Mouse (Mus musculus) inflammation-experienced regulatory T-cells, adult 6 months (primary cell): ENCODE measurements around the gene Bicra. TPM values are rescaled to one million over a fixed set of nuclear protein-coding genes. Genes with fewer than 3 reads are reported as not detected.

ENCODE experiments used
- ATAC-seq: one replicate; pipeline ENCODE4 v1.8.0; 2017
- polyA plus RNA-seq, 3 experiments: library from polyadenylated mRNA; unstranded; fragments of 100-300 nt; shearing (Covaris generic); gene quantifications; one replicate each; pipeline ENCODE4 v1.2.1; 2017

The Bicra gene
- polyA plus RNA-seq, 3 experiments from 2014 or later: 2.7 to 4.4 (median 4.2) TPM

GRCm38 (mm10) chr7:15969674-15970073 lies 78.0 kb downstream of the Bicra start:
- ATAC-seq: no peak

GRCm38 (mm10) chr7:15968322-15968721 lies 79.4 kb downstream of the Bicra start:
- no peak for ATAC-seq

- ATAC-seq: peak; percentile 50
Measured at GRCm38 (mm10) chr7:15967312-15967711, 80.4 kb downstream of the Bicra start, which contains the start of gene Ehd2. TSS of gene Ehd2 (minus strand) at chr7:15967567.

GRCm38 (mm10) chr7:15966489-15966888 lies 81.2 kb downstream of the Bicra start:
- ATAC-seq: no peak

GRCm38 (mm10) chr7:15963798-15964652 lies 83.7 kb downstream of the Bicra start:
- no peak for ATAC-seq

GRCm38 (mm10) chr7:15962311-15963288 lies 85.1 kb downstream of the Bicra start:
- no peak for ATAC-seq

GRCm38 (mm10) chr7:15961798-15962197 lies 85.9 kb downstream of the Bicra start:
- ATAC-seq: no peak

GRCm38 (mm10) chr7:15961239-15961638 lies 86.5 kb downstream of the Bicra start:
- no peak for ATAC-seq

GRCm38 (mm10) chr7:15960691-15961090 lies 87.0 kb downstream of the Bicra start:
- no peak for ATAC-seq

- no peak for ATAC-seq
Measured at GRCm38 (mm10) chr7:15956143-15956542, 91.6 kb downstream of the Bicra start.

GRCm38 (mm10) chr7:15955509-15955908 lies 92.2 kb downstream of the Bicra start:
- no peak for ATAC-seq

GRCm38 (mm10) chr7:15954978-15955443 lies 92.7 kb downstream of the Bicra start:
- no peak for ATAC-seq

- ATAC-seq: no peak
Measured at GRCm38 (mm10) chr7:15954436-15954835, 93.3 kb downstream of the Bicra start.

- ATAC-seq: no peak
Measured at GRCm38 (mm10) chr7:15953307-15954074, 94.2 kb downstream of the Bicra start.

- no peak for ATAC-seq
Measured at GRCm38 (mm10) chr7:15952416-15952815, 95.3 kb downstream of the Bicra start.

GRCm38 (mm10) chr7:15950008-15950407 lies 97.7 kb downstream of the Bicra start:
- ATAC-seq: no peak

GRCm38 (mm10) chr7:15949216-15949790 lies 98.4 kb downstream of the Bicra start:
- ATAC-seq: peak; percentile 30

GRCm38 (mm10) chr7:15948381-15948941 lies 99.3 kb downstream of the Bicra start:
- peak; percentile 31 for ATAC-seq

GRCm38 (mm10) chr7:15947653-15948260 lies 100.0 kb downstream of the Bicra start:
- ATAC-seq: no peak

- peak; percentile 89 for ATAC-seq
Measured at GRCm38 (mm10) chr7:15945721-15946536, 101.8 kb downstream of the Bicra start, which contains the start of gene Nop53. TSS of gene Nop53 (minus strand) at chr7:15946074.
